Mouse (Mus musculus) T-helper 17 cell (primary cell): ENCODE data around the gene Aldoart1.

Experiments
- in situ Hi-C, 2 experiments: fragments of 300-600 bp; cut with MboI, MseI; formaldehyde crosslinking; loops; 1 replicate in 1 of 2; 2 replicates in 1 of 2; pipeline ENCODE4 v1.15.1; 2025; ENCODE audit warnings: high pct_unique_total_duplicates in 2 of 2

The Aldoart1 gene

GRCm38 (mm10) chr4:72852534-72852933 is at the start of gene Aldoart1:
Aldoart1 (minus strand) TSS chr4:72852634.
- in situ Hi-C loops = loop anchor here in 1 of 2 experiments (5.0 kb wide), 1 partner anchor 90 kb away; no protein-coding TSS in a partner anchor

GRCm38 (mm10) chr4:72901566-72901965 is 49.1 kb upstream of the Aldoart1 start:
- in situ Hi-C loops = loop anchor here in 1 of 2 experiments (25.0 kb wide), 1 partner anchor 589 kb away; no protein-coding TSS in a partner anchor

GRCm38 (mm10) chr4:72865371-72866075 is 13.1 kb upstream of the Aldoart1 start:
- in situ Hi-C loops = no loop called here

- in situ Hi-C loops = loop anchor here in 1 of 2 experiments (10.0 kb wide), 1 partner anchor 141 kb away; no protein-coding TSS in a partner anchor
Observed at GRCm38 (mm10) chr4:72844276-72844675, 8.2 kb downstream of the Aldoart1 start.

GRCm38 (mm10) chr4:72843025-72843424 is 9.4 kb downstream of the Aldoart1 start:
- in situ Hi-C loops = loop anchor here in 1 of 2 experiments (10.0 kb wide), 1 partner anchor 142 kb away; no protein-coding TSS in a partner anchor

- in situ Hi-C loops = no loop called here
Observed at GRCm38 (mm10) chr4:72836430-72836829, 16.0 kb downstream of the Aldoart1 start.

- in situ Hi-C loops = no loop called here
Observed at GRCm38 (mm10) chr4:72835400-72835799, 17.0 kb downstream of the Aldoart1 start.

GRCm38 (mm10) chr4:72800816-72801215 is 51.6 kb downstream of the Aldoart1 start:
- in situ Hi-C loops = no loop called here
